Mouse (Mus musculus) E14TG2a.4 (cell line): ENCODE measurements around the gene Rfc5.

ENCODE experiments used
- CTCF ChIP-seq: conservative IDR thresholded peaks from 2 replicates; pipeline ENCODE4 v1.5.1; 2014; ENCODE audit warnings: low read length
- NANOG ChIP-seq: IDR thresholded peaks from 2 replicates; pipeline ENCODE4 v1.6.1; 2014; ENCODE audit warnings: borderline replicate concordance, low read length, mixed read lengths
- POU5F1 ChIP-seq: IDR thresholded peaks from 2 replicates; pipeline ENCODE4 v1.6.1; 2014; ENCODE audit warnings: low read length, borderline replicate concordance

DNA sequence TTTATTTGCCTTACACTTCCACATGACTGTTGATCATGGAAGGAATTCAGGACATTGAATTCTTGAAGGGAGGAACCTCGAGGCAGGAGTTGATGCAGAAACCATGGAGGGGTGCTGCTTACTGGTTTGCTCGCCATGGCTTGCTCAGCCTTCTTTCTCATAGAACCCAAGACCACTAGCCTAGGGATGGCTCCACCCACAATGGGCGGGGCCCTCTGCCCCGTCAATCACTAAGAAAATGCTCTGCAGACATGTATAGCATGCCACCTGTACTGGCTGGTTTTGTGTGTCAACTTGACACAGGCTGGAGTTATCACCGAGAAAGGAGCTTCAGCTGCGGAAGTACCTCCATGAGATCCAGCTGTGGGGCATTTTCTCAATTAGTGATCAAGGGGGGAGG, 48.8 kb downstream of the Rfc5 start:
- TF ChIP-seq CTCF, result no peak
- TF ChIP-seq POU5F1, result no peak
- no peak for TF ChIP-seq NANOG
